Mouse (Mus musculus): ENCODE measurements around the gene Zscan4-ps2.
"Not testable (repeated sequence)": the region's sequence is repeated elsewhere in the genome, so short reads cannot be mapped to it uniquely, and the experiment has no call there.

- TF ChIP-seq POLR2A (IDR thresholded peaks at IDR 0.05; ENCODE audit: borderline replicate concordance, control insufficient read depth, low read depth, low read length); CTCF (IDR thresholded peaks at IDR 0.05; ENCODE audit: control insufficient read depth, insufficient read depth, low read length): not testable (repeated sequence)
Measured at GRCm38 (mm10) chr7:11514010-11514409, at the start of gene Zscan4-ps2.
